Mouse (Mus musculus) CH12.LX (cell line): ENCODE measurements around the gene Duoxa1. TPM values are rescaled to one million over a fixed set of nuclear protein-coding genes. Genes with fewer than 3 reads are reported as not detected.

Source experiments
- DNase-seq: peaks from one replicate; pipeline ENCODE4 v3.0.0-alpha.2; 2013; ENCODE audit errors: extremely low read depth
- H3K27ac ChIP-seq: 2 replicates; pipeline ENCODE4 v1.5.1; 2012; ENCODE audit warnings: low read depth, mild to moderate bottlenecking, control low read depth, moderate library complexity; ENCODE audit not compliant: insufficient read depth
- H3K27me3 ChIP-seq: replicated peaks from 2 replicates; pipeline ENCODE3; 2012; ENCODE audit warnings: inconsistent platforms
- H3K36me3 ChIP-seq, 2 experiments: replicated peaks in 1 of 2; 2 replicates each; pipeline versions ENCODE3 to v1.6.1; 2012; ENCODE audit warnings: inconsistent platforms in 1 of 2, low read length in 1 of 2, mild to moderate bottlenecking in 1 of 2, mixed read lengths in 1 of 2, moderate library complexity in 1 of 2; ENCODE audit not compliant: control insufficient read depth in 1 of 2, insufficient read depth in 1 of 2
- H3K4me1 ChIP-seq, 2 experiments: 2 replicates each; pipeline ENCODE4 v1.6.1; 2012; ENCODE audit warnings: inconsistent platforms in 1 of 2, moderate library complexity in 1 of 2; ENCODE audit not compliant: insufficient read depth in 2 of 2, control insufficient read depth in 1 of 2
- H3K4me2 ChIP-seq: 2 replicates; pipeline ENCODE4 v1.6.1; 2012; ENCODE audit warnings: low read depth, mild to moderate bottlenecking, control low read depth; ENCODE audit not compliant: poor library complexity, insufficient read depth, severe bottlenecking
- H3K4me3 ChIP-seq, 3 experiments: fragments of 150-350 bp in 1 of 3; sonication (generic) in 1 of 3; replicated peaks in 1 of 3; 2 replicates each; pipeline versions ENCODE3 to v1.5.1; 2011 to 2012; ENCODE audit warnings: low read depth in 2 of 3, low read length in 2 of 3, mild to moderate bottlenecking in 2 of 3, moderate library complexity in 2 of 3, control low read depth in 1 of 3, improper control_type of control experiment in 1 of 3, inconsistent platforms in 1 of 3, mixed read lengths in 1 of 3; ENCODE audit not compliant: poor library complexity in 1 of 3
- H3K79me2 ChIP-seq: replicated peaks from 2 replicates; pipeline ENCODE4 v1.6.1; 2012; ENCODE audit warnings: mild to moderate bottlenecking, moderate library complexity; ENCODE audit not compliant: control insufficient read depth, poor library complexity, insufficient read depth, severe bottlenecking; ENCODE audit errors: extremely low read depth
- H3K9ac ChIP-seq: 2 replicates; pipeline ENCODE4 v1.6.1; 2012; ENCODE audit warnings: low read depth, mild to moderate bottlenecking, control low read depth, moderate library complexity; ENCODE audit not compliant: insufficient read depth
- H3K9me3 ChIP-seq: replicated peaks from 2 replicates; pipeline ENCODE3; 2012; ENCODE audit warnings: low read length, inconsistent platforms, mixed read lengths
- ELF1 ChIP-seq: IDR thresholded peaks from 2 replicates; pipeline ENCODE4 v1.6.1; 2014; ENCODE audit warnings: low read depth, mild to moderate bottlenecking, inconsistent platforms, low read length, improper control_type of control experiment
- ETS1 ChIP-seq: conservative IDR thresholded peaks from 2 replicates; pipeline ENCODE4 v1.6.1; 2012; ENCODE audit warnings: low read depth, mild to moderate bottlenecking, inconsistent platforms, low read length, improper control_type of control experiment, moderate library complexity
- HCFC1 ChIP-seq: IDR thresholded peaks from 2 replicates; pipeline ENCODE4 v1.6.1; 2012; ENCODE audit warnings: low read depth, mild to moderate bottlenecking, inconsistent platforms, low read length, improper control_type of control experiment
- JUN ChIP-seq: IDR thresholded peaks from 2 replicates; pipeline ENCODE4 v1.6.1; 2011; ENCODE audit warnings: low read depth, mild to moderate bottlenecking, low read length, improper control_type of control experiment, moderate library complexity; ENCODE audit not compliant: insufficient read depth
- MEF2A ChIP-seq: IDR thresholded peaks from 2 replicates; pipeline ENCODE4 v1.6.1; 2014; ENCODE audit warnings: low read depth, mild to moderate bottlenecking, inconsistent platforms, low read length, improper control_type of control experiment, borderline replicate concordance
- NELFE ChIP-seq: IDR thresholded peaks from 2 replicates; pipeline ENCODE4 v1.6.1; 2011; ENCODE audit warnings: low read depth, low read length, improper control_type of control experiment
- POLR2A ChIP-seq: IDR thresholded peaks from 2 replicates; pipeline ENCODE4 v1.6.1; 2011; ENCODE audit warnings: low read depth, mild to moderate bottlenecking, improper control_type of control experiment, low read length
- POLR2AphosphoS2 ChIP-seq: IDR thresholded peaks from 2 replicates; pipeline ENCODE4 v1.6.1; 2011; ENCODE audit warnings: low read depth, low read length, improper control_type of control experiment
- RAD21 ChIP-seq: IDR thresholded peaks from 2 replicates; pipeline ENCODE4 v1.6.1; 2011; ENCODE audit warnings: low read depth, mild to moderate bottlenecking, low read length, improper control_type of control experiment, moderate library complexity
- RCOR1 ChIP-seq: conservative IDR thresholded peaks from 2 replicates; pipeline ENCODE4 v1.6.1; 2012; ENCODE audit warnings: low read depth, mild to moderate bottlenecking, inconsistent platforms, low read length, improper control_type of control experiment
- SMC3 ChIP-seq: IDR thresholded peaks from 2 replicates; pipeline ENCODE4 v1.6.1; 2011; ENCODE audit warnings: low read depth, low read length, improper control_type of control experiment
- UBTF ChIP-seq: IDR thresholded peaks from 2 replicates; pipeline ENCODE4 v1.6.1; 2012; ENCODE audit warnings: low read depth, mild to moderate bottlenecking, inconsistent platforms, low read length, improper control_type of control experiment, moderate library complexity
- ZKSCAN1 ChIP-seq: IDR thresholded peaks from 2 replicates; pipeline ENCODE4 v1.6.1; 2012; ENCODE audit warnings: low read depth, inconsistent platforms, low read length, improper control_type of control experiment, borderline replicate concordance
- ZNF384 ChIP-seq: IDR thresholded peaks from 2 replicates; pipeline ENCODE4 v1.6.1; 2012; ENCODE audit warnings: low read depth, low read length, improper control_type of control experiment, inconsistent platforms
- dilution Hi-C: fragments of 300-500 bp; cut with MboI; formaldehyde crosslinking; loops from 2 replicates; pipeline ENCODE4 v1.14.3; 2020; ENCODE audit warnings: low sequenced_read_pairs; ENCODE audit not compliant: extremely low pct_unique_long_range_greater_than_20kb, extremely low pct_ligation_motif_present
- in situ Hi-C: fragments of 300-500 bp; cut with MboI; formaldehyde crosslinking; loops from 3 replicates; pipeline ENCODE4 v1.14.3; 2019; ENCODE audit warnings: low sequenced_read_pairs, low pct_ligation_motif_present, low pct_unique_long_range_greater_than_20kb, mixed read lengths
- polyA plus RNA-seq: library from polyadenylated mRNA; unstranded; fragments of >175 nt; gene quantifications from 2 replicates; pipeline ENCODE4 v1.2.1, GENCODE M21; 2012; ENCODE audit warnings: low read depth; ENCODE audit not compliant: insufficient read length
- total RNA-seq, 2 experiments: library from RNA; depleted of rRNA; stranded (reverse); fragments of 300-350 nt in 1 of 2; fragments of >200 nt in 1 of 2; gene quantifications; 2 replicates each; pipeline ENCODE4 v1.2.3; 2012 to 2014

The Duoxa1 gene
- total and polyA plus RNA-seq, 3 experiments: not detected

DNA sequence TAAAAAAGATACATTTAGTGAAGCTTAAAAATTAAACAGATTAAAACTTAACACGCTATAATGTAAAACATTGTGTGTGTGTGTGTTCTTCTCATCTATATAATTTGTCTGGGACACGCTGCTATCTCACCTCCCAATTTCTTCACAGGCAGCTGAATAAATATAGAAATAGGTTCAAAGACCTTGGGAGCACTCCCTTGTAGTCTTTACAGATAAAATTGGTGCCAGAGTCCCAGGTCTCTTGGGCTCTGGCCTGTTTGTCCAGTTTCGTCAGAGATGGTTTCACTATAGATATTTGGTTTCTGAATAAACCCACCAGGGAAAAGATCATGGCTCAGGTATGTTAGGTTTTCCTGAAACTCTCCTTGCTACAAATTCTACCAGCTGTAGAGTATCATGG lies 34.8 kb downstream of the Duoxa1 start:
- H3K4me2 ChIP-seq: no peak overlapping the region

DNA sequence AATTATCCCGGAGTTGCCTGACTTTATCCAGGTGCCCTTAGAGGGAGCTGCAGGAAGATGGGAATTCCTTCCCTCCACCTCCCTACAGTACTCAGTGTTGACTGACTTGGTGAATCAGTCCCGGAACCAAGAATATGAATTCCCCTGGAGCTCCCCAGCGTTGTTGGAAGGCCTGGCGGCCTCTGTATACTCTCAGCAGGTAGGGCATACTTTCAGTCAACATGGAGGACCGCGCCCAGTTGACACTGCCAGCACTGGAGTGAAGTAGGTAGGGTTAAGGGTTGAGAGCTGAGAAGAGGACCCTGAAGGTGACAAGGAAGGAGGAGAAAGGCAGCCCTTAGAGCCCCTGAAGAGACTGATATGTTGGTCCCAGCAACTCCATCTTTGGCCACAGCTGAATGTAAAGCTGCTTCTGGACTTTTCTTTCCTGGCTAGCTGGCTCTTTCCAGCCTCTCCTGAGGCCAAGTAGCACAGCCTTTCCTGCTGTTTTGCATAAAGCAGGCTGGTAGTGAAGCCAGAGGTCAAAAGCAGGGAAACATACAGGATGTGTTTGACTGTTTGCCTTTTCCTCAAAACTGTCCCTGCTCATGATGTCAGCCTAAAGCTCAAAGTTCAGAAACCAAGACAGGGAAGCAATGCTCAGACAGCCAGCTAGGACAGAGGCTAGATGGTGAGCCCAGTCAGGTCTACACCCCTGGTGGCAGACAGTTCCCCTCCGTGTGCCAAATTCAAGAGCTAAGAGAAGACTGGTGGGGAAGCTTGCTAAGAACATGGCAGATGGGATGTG lies 46.9 kb downstream of the Duoxa1 start:
- no peak for DNase-seq
- Histone ChIP-seq H3K4me2 (no peak overlapping the region), H3K36me3 (peaks cover 0 to 28% of the 10 kb centered on the region in 2 experiments), H3K9ac (no peak overlapping the region), H3K27me3 (no peaks in the 10 kb centered on the region), H3K27ac (no peak overlapping the region), H3K4me1 (peaks cover 1 to 4% of the 10 kb centered on the region in 2 experiments; a peak in 1 of 4 replicates), H3K9me3 (no peaks in the 10 kb centered on the region), H3K79me2 (no peaks in the 10 kb centered on the region), H3K4me3 (no peak overlapping the region)
- dilution Hi-C loops (no loop called here), in situ Hi-C loops (no loop called here)
- TF ChIP-seq ETS1: no peak
- TF ChIP-seq ELF1: no peak
- TF ChIP-seq RCOR1: no peak
- no peak for TF ChIP-seq ZNF384
- TF ChIP-seq JUN: no peak
- no peak for TF ChIP-seq UBTF
- no peak for TF ChIP-seq ZKSCAN1
- TF ChIP-seq POLR2A: no peak
- TF ChIP-seq RAD21: no peak
- no peak for TF ChIP-seq POLR2AphosphoS2

More for the DNA sequence above, 34.8 kb downstream of the Duoxa1 start:
- in situ Hi-C loops (no loop called here), dilution Hi-C loops (no loop called here)
- no peaks in the 10 kb centered on the region for H3K79me2 ChIP-seq
- no peaks in the 10 kb centered on the region for H3K36me3 ChIP-seq
- no peaks in the 10 kb centered on the region for H3K4me1 ChIP-seq
- no peak overlapping the region for H3K9ac ChIP-seq
- no peak overlapping the region for H3K27ac ChIP-seq
- H3K4me3 ChIP-seq: no peak overlapping the region
- H3K27me3 ChIP-seq: peaks cover 2% of the 10 kb centered on the region
- H3K9me3 ChIP-seq: no peaks in the 10 kb centered on the region
- no peak for TF ChIP-seq SMC3
- DNase-seq: no peak

DNA sequence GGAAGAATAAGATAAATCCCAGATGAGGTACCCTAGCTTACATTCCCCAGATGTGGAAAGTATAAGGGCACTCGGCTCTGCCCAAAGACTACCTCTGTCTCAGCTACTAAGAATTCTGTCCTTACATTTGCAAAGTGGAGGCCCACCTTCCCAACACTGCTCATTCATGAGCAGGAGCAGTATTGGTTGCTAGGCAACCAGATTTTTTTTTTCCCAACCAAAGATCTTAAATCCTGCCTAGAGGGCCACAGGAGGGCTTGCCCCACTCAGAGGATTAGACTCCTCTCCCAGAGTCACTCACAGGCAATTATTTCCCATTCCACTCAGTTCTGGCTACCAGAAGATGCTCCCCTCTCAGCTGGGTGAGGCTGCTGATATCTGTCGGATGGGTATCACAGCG lies 48.8 kb downstream of the Duoxa1 start:
- in situ Hi-C loops: no loop called here
- dilution Hi-C loops: no loop called here
- H3K27ac ChIP-seq: no peak overlapping the region
- no peaks in the 10 kb centered on the region for H3K79me2 ChIP-seq
- peaks cover 0 to 4% of the 10 kb centered on the region in 2 experiments; a peak in 1 of 4 replicates for H3K4me1 ChIP-seq
- H3K4me2 ChIP-seq: no peak overlapping the region
- H3K9me3 ChIP-seq: no peaks in the 10 kb centered on the region
- H3K36me3 ChIP-seq: peaks cover 0 to 46% of the 10 kb centered on the region in 2 experiments
- H3K9ac ChIP-seq: no peak overlapping the region
- TF ChIP-seq NELFE (no peak), POLR2A (no peak), MEF2A (no peak), HCFC1 (no peak)
- no peak for DNase-seq
- no peaks in the 10 kb centered on the region for H3K27me3 ChIP-seq
- no peak overlapping the region for H3K4me3 ChIP-seq
